11 mouse cellular contexts compared by ENCODE assay signal in genomic region chr12:82374020-82374419, GRCm38 (mm10).
DNase-seq lines count a peak whose midpoint lies in the region; ATAC-seq and TF ChIP-seq lines count a peak whose summit lies in the region.
"Had no signal": no experiment of that assay in that cellular context is flagged by ENCODE, and none has a peak within 500 bp of the region (broad histone marks: within the 10 kb centered on the region; RNA-seq: fewer than 3 reads in every experiment).

No protein-coding gene starts in this region.

- no peak for TF ChIP-seq POLR2A in brain, embryonic 14.5 days (IDR thresholded peaks at IDR 0.05; ENCODE audit: borderline replicate concordance, extremely low read depth, insufficient read depth, insufficient read length, poor library complexity, severe bottlenecking)

- no peak overlapping the region for H3K9ac ChIP-seq in heart, embryonic 11.5 days (ENCODE audit: low read depth, low read length)
- H3K9ac ChIP-seq in limb, embryonic 12.5 days (replicated peaks), result no peak overlapping the region
- no peak overlapping the region for H3K9ac ChIP-seq in kidney, postnatal 0 days (ENCODE audit: low read depth, low read length)

- no peak for ATAC-seq in heart, embryonic 11.5 days (replicated peaks; ENCODE audit: insufficient number of reproducible peaks, low FRiP score, low TSS enrichment)
- ATAC-seq in limb, embryonic 12.5 days (ENCODE audit: insufficient number of reproducible peaks, insufficient read depth, low FRiP score, low TSS enrichment, low read depth), result no peak
- ATAC-seq in kidney, postnatal 0 days (replicated peaks; ENCODE audit: low FRiP score, low read depth), result no peak
- ATAC-seq: CD4-positive, CD25-positive, alpha-beta regulatory T cell, adult 4 months had no signal

- H3K4me1 ChIP-seq in heart, embryonic 10.5 days, result peaks cover 14% of the 10 kb centered on the region
- peaks cover 9% of the 10 kb centered on the region; the same call in 1 of the 2 replicates for H3K4me1 ChIP-seq in heart, embryonic 11.5 days (ENCODE audit: control insufficient read depth, insufficient read depth, low read length)
- peaks cover 18% of the 10 kb centered on the region for H3K4me1 ChIP-seq in limb, embryonic 12.5 days (replicated peaks)
- H3K4me1 ChIP-seq in limb, embryonic 10.5 days, result peaks cover 3% of the 10 kb centered on the region; the same call in 1 of the 2 replicates
- peaks cover 7% of the 10 kb centered on the region; the same call in 1 of the 2 replicates for H3K4me1 ChIP-seq in kidney, postnatal 0 days (replicated peaks; ENCODE audit: insufficient read depth, low read length)

- no peak overlapping the region for H3K4me2 ChIP-seq in heart, embryonic 11.5 days
- H3K4me2 ChIP-seq in limb, embryonic 12.5 days, result no peak overlapping the region
- no peak overlapping the region for H3K4me2 ChIP-seq in kidney, postnatal 0 days (ENCODE audit: low read length)

- no peaks in the 10 kb centered on the region for H3K27me3 ChIP-seq in heart, embryonic 10.5 days (ENCODE audit: insufficient read depth, poor library complexity, severe bottlenecking)
- no peaks in the 10 kb centered on the region for H3K27me3 ChIP-seq in heart, embryonic 11.5 days (ENCODE audit: control insufficient read depth, insufficient read depth, low read length)
- H3K27me3 ChIP-seq in limb, embryonic 12.5 days, result no peaks in the 10 kb centered on the region
- H3K27me3 ChIP-seq in limb, embryonic 10.5 days (ENCODE audit: low read depth, poor library complexity, severe bottlenecking), result no peaks in the 10 kb centered on the region
- no peaks in the 10 kb centered on the region for H3K27me3 ChIP-seq in kidney, postnatal 0 days (ENCODE audit: insufficient read depth, low read length)

- TF ChIP-seq CTCF in brain, embryonic 14.5 days (IDR thresholded peaks at IDR 0.05; ENCODE audit: borderline replicate concordance, extremely low read depth, insufficient read depth, insufficient read length), result no peak
- TF ChIP-seq CTCF in kidney, postnatal 0 days (IDR thresholded peaks at IDR 0.05; ENCODE audit: low read depth), result no peak

- H3K4me3 ChIP-seq in heart, embryonic 10.5 days, result no peak overlapping the region
- H3K4me3 ChIP-seq in heart, embryonic 11.5 days (ENCODE audit: low read depth, low read length), result no peak overlapping the region
- H3K4me3 ChIP-seq in limb, embryonic 12.5 days (replicated peaks), result no peak overlapping the region
- H3K4me3 ChIP-seq in limb, embryonic 10.5 days, result no peak overlapping the region
- H3K4me3 ChIP-seq in kidney, postnatal 0 days (replicated peaks; ENCODE audit: low read depth, low read length), result no peak overlapping the region

- H3K36me3 ChIP-seq in heart, embryonic 10.5 days, result peaks cover 26% of the 10 kb centered on the region; the same call in 1 of the 2 replicates
- H3K36me3 ChIP-seq in heart, embryonic 11.5 days (ENCODE audit: control insufficient read depth, insufficient read depth, low read length), result peaks cover 3% of the 10 kb centered on the region; the same call in 1 of the 2 replicates
- peaks cover 3% of the 10 kb centered on the region for H3K36me3 ChIP-seq in limb, embryonic 12.5 days
- peaks cover 11% of the 10 kb centered on the region; the same call in 1 of the 2 replicates for H3K36me3 ChIP-seq in limb, embryonic 10.5 days
- no peaks in the 10 kb centered on the region for H3K36me3 ChIP-seq in kidney, postnatal 0 days (ENCODE audit: insufficient read depth, low read length)

- peak; percentile 46 for DNase-seq in heart, embryonic 10.5 days (ENCODE audit: low spot score)
- DNase-seq in limb, embryonic 10.5 days (ENCODE audit: low spot score), result no peak
- peak; percentile 68 for DNase-seq in brain, embryonic 14.5 days (ENCODE audit: low read depth)
- peak; percentile 80 for DNase-seq in kidney, postnatal 0 days (ENCODE audit: low spot score)
- DNase-seq in layer of hippocampus, adult 8-10 months (ENCODE audit: low spot score in 2 of 2), result no peak
- DNase-seq in left cerebral cortex, adult 9 months (ENCODE audit: low spot score in 2 of 2), result no peak
- DNase-seq: cerebellum, adult 18-20 months; thymus, postnatal 14 days had no signal

- 0 out of 2 replicates have a peak overlapping the region, but pooled peaks have one; percentile 29 for H3K27ac ChIP-seq in heart, embryonic 10.5 days
- H3K27ac ChIP-seq in heart, embryonic 11.5 days (ENCODE audit: low read depth, low read length), result no peak overlapping the region
- H3K27ac ChIP-seq in limb, embryonic 12.5 days, result peak overlapping the region; percentile 85
- no peak overlapping the region for H3K27ac ChIP-seq in limb, embryonic 10.5 days
- H3K27ac ChIP-seq in kidney, postnatal 0 days, result 0 out of 2 replicates have a peak overlapping the region, but pooled peaks have one; percentile 21

- H3K9me3 ChIP-seq in heart, embryonic 10.5 days, result no peaks in the 10 kb centered on the region
- no peaks in the 10 kb centered on the region for H3K9me3 ChIP-seq in heart, embryonic 11.5 days (replicated peaks; ENCODE audit: control insufficient read depth, low read length)
- no peaks in the 10 kb centered on the region for H3K9me3 ChIP-seq in limb, embryonic 12.5 days
- H3K9me3 ChIP-seq in limb, embryonic 10.5 days (replicated peaks), result no peaks in the 10 kb centered on the region
- H3K9me3 ChIP-seq in kidney, postnatal 0 days (replicated peaks; ENCODE audit: low read length), result no peaks in the 10 kb centered on the region

Comparison
In these comparisons a context has a peak if more than half of its experiments do, and no peak if none do; other contexts are left out.
1. H3K27ac ChIP-seq: peak in heart, embryonic 10.5 days (single experiment), limb, embryonic 12.5 days (single experiment) and kidney, postnatal 0 days (single experiment); none in heart, embryonic 11.5 days (single experiment) and limb, embryonic 10.5 days (single experiment).
2. DNase-seq: peak in heart, embryonic 10.5 days (single experiment), brain, embryonic 14.5 days (single experiment) and kidney, postnatal 0 days (single experiment); none in limb, embryonic 10.5 days (single experiment), layer of hippocampus, adult 8-10 months (0 of 2) and left cerebral cortex, adult 9 months (0 of 2).